Mouse (Mus musculus) cerebellum, adult 8-10 months (tissue): ENCODE data around the gene Olfr553.
"Not testable (repeated sequence)": the region's sequence is repeated elsewhere in the genome, so short reads cannot be mapped to it uniquely, and the experiment has no call there.

Source experiments
- DNase-seq: peaks from one replicate; pipeline ENCODE4 v3.0.0; 2022

The Olfr553 gene

GRCm38 (mm10) chr7:102618118-102618517, at the start of gene Olfr553:
TSS of gene Olfr553 (minus strand) at chr7:102618218.
- no peak for DNase-seq

GRCm38 (mm10) chr7:102665378-102665777, 47.4 kb upstream of the Olfr553 start:
- DNase-seq, result no peak

GRCm38 (mm10) chr7:102664599-102664998, 46.6 kb upstream of the Olfr553 start, which contains the start of gene Olfr556:
TSS of gene Olfr556 (plus strand) at chr7:102664899.
- DNase-seq, result no peak

GRCm38 (mm10) chr7:102658523-102658922, 40.5 kb upstream of the Olfr553 start, which contains the start of gene Olfr555:
TSS of gene Olfr555 (plus strand) at chr7:102658823.
- DNase-seq, result no peak

GRCm38 (mm10) chr7:102644945-102645344, 26.9 kb upstream of the Olfr553 start:
- not testable (repeated sequence) for DNase-seq

- DNase-seq, result no peak
These were observed 20.1 kb upstream of the Olfr553 start, which contains the start of gene Olfr554 for GRCm38 (mm10) chr7:102638132-102638531. TSS of gene Olfr554 (plus strand) at chr7:102638432.

- peak; percentile 33 for DNase-seq
These were observed 18.6 kb upstream of the Olfr553 start for GRCm38 (mm10) chr7:102636665-102637064.

GRCm38 (mm10) chr7:102620368-102620767, 2.4 kb upstream of the Olfr553 start:
- DNase-seq, result peak; percentile 2

- DNase-seq, result no peak
These were observed 1.6 kb upstream of the Olfr553 start for GRCm38 (mm10) chr7:102619608-102620007.

GRCm38 (mm10) chr7:102597378-102598031, 20.5 kb downstream of the Olfr553 start, which contains the start of gene Olfr552:
TSS of gene Olfr552 (plus strand) at chr7:102597770.
- no peak for DNase-seq

GRCm38 (mm10) chr7:102591786-102592185, 26.2 kb downstream of the Olfr553 start, which contains the start of gene Olfr551:
TSS of gene Olfr551 (minus strand) at chr7:102591886.
- DNase-seq, result no peak

GRCm38 (mm10) chr7:102575998-102576397, 42.0 kb downstream of the Olfr553 start:
- DNase-seq, result no peak

GRCm38 (mm10) chr7:102573174-102573830, 44.7 kb downstream of the Olfr553 start:
- DNase-seq, result no peak

GRCm38 (mm10) chr7:102571142-102571541, 46.9 kb downstream of the Olfr553 start, which contains the start of gene Olfr550:
TSS of gene Olfr550 (plus strand) at chr7:102571442.
- DNase-seq, result no peak

GRCm38 (mm10) chr7:102566219-102566618, 51.8 kb downstream of the Olfr553 start:
- DNase-seq, result no peak

- DNase-seq, result peak; percentile 26
These were observed 52.7 kb downstream of the Olfr553 start, which contains the start of gene Trim21 for GRCm38 (mm10) chr7:102564999-102565997. TSS of gene Trim21 (minus strand) at chr7:102565486.
